Mouse (Mus musculus) liver, postnatal 0 days (tissue): ENCODE results near the gene St3gal5.

Experiments
- CTCF ChIP-seq: sonication (generic); IDR thresholded peaks from 2 replicates; pipeline ENCODE4 v1.5.1; 2016; ENCODE audit warnings: antibody characterized with exemption, low read depth
- EP300 ChIP-seq: IDR thresholded peaks from 2 replicates; pipeline ENCODE4 v1.6.1; 2016; ENCODE audit warnings: antibody characterized with exemption, low read depth, mild to moderate bottlenecking

- no peak for TF ChIP-seq CTCF
- TF ChIP-seq EP300: no peak
Measured at GRCm38 (mm10) chr6:72051247-72051646, 46.1 kb upstream of the St3gal5 start.
